ENCODE assay signal across 26 mouse cellular contexts in genomic region chr5:32717726-32718125, GRCm38 (mm10).
DNase-seq lines count a peak whose midpoint lies in the region; ATAC-seq lines count a peak whose summit lies in the region.
"Had no signal": no experiment of that assay in that cellular context is flagged by ENCODE, and none has a peak within 500 bp of the region (broad histone marks: within the 10 kb centered on the region; RNA-seq: fewer than 3 reads in every experiment).

No protein-coding gene starts in this region.

- H3K36me3 ChIP-seq in embryonic facial prominence, embryonic 10.5 days (replicated peaks) = no peaks in the 10 kb centered on the region
- H3K36me3 ChIP-seq in liver, embryonic 12.5 days = no peaks in the 10 kb centered on the region
- no peaks in the 10 kb centered on the region for H3K36me3 ChIP-seq in liver, embryonic 16.5 days (ENCODE audit: control insufficient read depth, insufficient read depth)
- H3K36me3 ChIP-seq: embryonic facial prominence, embryonic 13.5 days; forebrain, embryonic 12.5 days; forebrain, embryonic 15.5 days; heart, embryonic 12.5 days; heart, embryonic 15.5 days had no signal

- no peak for ATAC-seq in liver, embryonic 12.5 days
- ATAC-seq in liver, embryonic 16.5 days (ENCODE audit: low read depth) = peak; percentile 7; the same call in 1 of the 2 replicates
- ATAC-seq: activated CD4-positive, CD25-positive, alpha-beta regulatory T cell, adult 4 months; CD4-positive, CD25-positive, alpha-beta regulatory T cell, adult 4 months; forebrain, embryonic 15.5 days; hindbrain, postnatal 0 days had no signal

- no peak overlapping the region for H3K4me2 ChIP-seq in liver, embryonic 12.5 days
- no peak overlapping the region for H3K4me2 ChIP-seq in liver, embryonic 16.5 days (ENCODE audit: low read depth, low read length)
- H3K4me2 ChIP-seq: embryonic facial prominence, embryonic 13.5 days; forebrain, embryonic 12.5 days; forebrain, embryonic 15.5 days; heart, embryonic 12.5 days; heart, embryonic 15.5 days; hindbrain, embryonic 14.5 days had no signal

- H3K4me1 ChIP-seq in embryonic facial prominence, embryonic 10.5 days = peaks cover 12% of the 10 kb centered on the region
- peaks cover 10% of the 10 kb centered on the region for H3K4me1 ChIP-seq in liver, embryonic 12.5 days
- H3K4me1 ChIP-seq in liver, embryonic 16.5 days (ENCODE audit: control insufficient read depth, low read depth, low read length) = no peaks in the 10 kb centered on the region; the same call in none of the 2 replicates

- no peak overlapping the region for H3K27ac ChIP-seq in embryonic facial prominence, embryonic 10.5 days (replicated peaks)
- peak overlapping the region; percentile 71 for H3K27ac ChIP-seq in liver, embryonic 12.5 days
- H3K27ac ChIP-seq in liver, embryonic 16.5 days (ENCODE audit: low read length) = peak overlapping the region; percentile 74
- H3K27ac ChIP-seq: embryonic facial prominence, embryonic 13.5 days; forebrain, embryonic 12.5 days; forebrain, embryonic 15.5 days; heart, embryonic 15.5 days; hindbrain, embryonic 14.5 days; hindbrain, postnatal 0 days had no signal

- H3K27me3 ChIP-seq in embryonic facial prominence, embryonic 10.5 days (replicated peaks; ENCODE audit: low read depth, poor library complexity, severe bottlenecking) = no peaks in the 10 kb centered on the region
- no peaks in the 10 kb centered on the region for H3K27me3 ChIP-seq in liver, embryonic 12.5 days (replicated peaks)
- H3K27me3 ChIP-seq in liver, embryonic 16.5 days (ENCODE audit: control insufficient read depth, insufficient read depth, low read depth, low read length) = no peaks in the 10 kb centered on the region
- H3K27me3 ChIP-seq: embryonic facial prominence, embryonic 13.5 days; forebrain, embryonic 12.5 days; forebrain, embryonic 15.5 days; heart, embryonic 12.5 days; heart, embryonic 15.5 days had no signal

- 64% methylated on average over 1 of the region's 1 CpGs for WGBS in embryonic facial prominence, embryonic 10.5 days
- WGBS in liver, embryonic 12.5 days (ENCODE audit: insufficient replicate concordance) = 37% methylated on average over 1 of the region's 1 CpGs
- WGBS in liver, embryonic 16.5 days (ENCODE audit: insufficient replicate concordance) = 19% methylated on average over 1 of the region's 1 CpGs

- peak; percentile 2 for DNase-seq in embryonic facial prominence, embryonic 10.5 days (ENCODE audit: low spot score)
- peak; percentile 19 for DNase-seq in liver
- DNase-seq in thymus, postnatal 4 days = no peak
- DNase-seq in cerebellum, postnatal 10 days = no peak
- no peak for DNase-seq in adrenal gland, postnatal 10 days
- DNase-seq: adrenal gland, adult 8-10 months; adrenal gland, postnatal 36 days; cerebellum, adult 18-20 months; cerebellum, adult 9-10 months; cerebellum, postnatal 25 days; gastrocnemius, postnatal 25 days; heart, adult 18-20 months; heart, postnatal 10 days; heart, postnatal 36 days had no signal

- no peaks in the 10 kb centered on the region for H3K9me3 ChIP-seq in embryonic facial prominence, embryonic 10.5 days
- no peaks in the 10 kb centered on the region for H3K9me3 ChIP-seq in liver, embryonic 12.5 days (replicated peaks)
- H3K9me3 ChIP-seq in liver, embryonic 16.5 days (replicated peaks; ENCODE audit: control insufficient read depth, low read length) = no peaks in the 10 kb centered on the region
- H3K9me3 ChIP-seq: embryonic facial prominence, embryonic 13.5 days; forebrain, embryonic 12.5 days; forebrain, embryonic 15.5 days; heart, embryonic 12.5 days; heart, embryonic 15.5 days had no signal

- no peak overlapping the region for H3K9ac ChIP-seq in liver, embryonic 12.5 days
- H3K9ac ChIP-seq in liver, embryonic 16.5 days (ENCODE audit: low read depth, low read length) = no peak overlapping the region
- H3K9ac ChIP-seq: embryonic facial prominence, embryonic 13.5 days; forebrain, embryonic 12.5 days; forebrain, embryonic 15.5 days; heart, embryonic 12.5 days; heart, embryonic 15.5 days; hindbrain, embryonic 14.5 days had no signal

- no peak overlapping the region for H3K4me3 ChIP-seq in embryonic facial prominence, embryonic 10.5 days
- H3K4me3 ChIP-seq in liver, embryonic 12.5 days = no peak overlapping the region
- no peak overlapping the region for H3K4me3 ChIP-seq in liver, embryonic 16.5 days (ENCODE audit: low read depth, low read length)
- H3K4me3 ChIP-seq: embryonic facial prominence, embryonic 13.5 days; erythroblast, embryonic 14.5 days; forebrain, embryonic 12.5 days; forebrain, embryonic 15.5 days; heart, embryonic 12.5 days; heart, embryonic 15.5 days had no signal

Comparison
In these comparisons a context has a peak if more than half of its experiments do, and no peak if none do; other contexts are left out.
1. DNase-seq: peak in embryonic facial prominence, embryonic 10.5 days (single experiment) and liver (single experiment); none in thymus, postnatal 4 days (single experiment), cerebellum, postnatal 10 days (0 of 2) and adrenal gland, postnatal 10 days (single experiment).